Mouse (Mus musculus) T-cell, adult 2 months (primary cell): ENCODE results near the gene Tnk1.
"Not testable (repeated sequence)": the region's sequence is repeated elsewhere in the genome, so short reads cannot be mapped to it uniquely, and the experiment has no call there.

Experiments
- DNase-seq: peaks from one replicate; pipeline ENCODE4 v3.0.0; 2022; ENCODE audit warnings: low spot score

The Tnk1 gene

DNA sequence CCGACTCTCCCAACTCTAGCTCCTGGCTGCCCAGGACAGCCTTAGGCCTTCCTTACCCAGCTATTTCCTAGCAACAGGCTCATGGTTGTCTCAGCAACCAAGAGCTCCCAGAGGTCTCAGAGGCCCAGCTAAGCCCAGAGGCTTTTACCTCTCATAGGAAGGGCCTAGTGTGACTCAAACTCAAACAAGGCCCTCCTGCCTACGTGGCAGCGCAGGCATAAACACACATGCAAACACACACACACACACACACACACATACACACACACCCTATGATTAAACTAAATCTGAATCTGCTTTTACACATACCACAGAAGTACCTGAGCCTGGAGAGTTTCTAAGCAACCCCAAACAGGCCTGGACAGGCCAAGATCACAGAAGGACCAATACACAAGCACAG lies 19.9 kb upstream of the Tnk1 start:
- DNase-seq = no peak

DNA sequence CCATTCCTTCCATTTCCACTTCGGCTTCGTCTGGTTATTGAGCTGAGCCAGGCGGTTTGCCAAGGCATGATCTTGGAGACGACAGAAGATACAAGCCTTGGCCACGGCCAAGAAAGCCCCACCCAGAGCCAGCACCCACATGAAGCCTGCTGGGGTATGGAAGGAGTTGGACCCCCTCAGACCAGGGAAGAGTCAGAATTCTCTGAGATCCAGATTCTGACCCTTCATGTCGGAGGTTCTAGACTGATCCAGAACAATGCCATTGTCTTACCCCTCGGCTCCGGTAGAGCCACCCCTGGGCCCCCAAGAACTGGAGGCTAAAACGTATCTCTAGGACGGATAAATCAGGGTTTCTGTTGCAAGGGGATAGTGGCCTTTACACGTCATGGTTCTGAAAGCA lies 19.3 kb upstream of the Tnk1 start, which contains the start of gene Tmem95:
Gene Tmem95, minus strand, starts transcription at position 141 of the 400 bp plus-strand sequence.
- no peak for DNase-seq

DNA sequence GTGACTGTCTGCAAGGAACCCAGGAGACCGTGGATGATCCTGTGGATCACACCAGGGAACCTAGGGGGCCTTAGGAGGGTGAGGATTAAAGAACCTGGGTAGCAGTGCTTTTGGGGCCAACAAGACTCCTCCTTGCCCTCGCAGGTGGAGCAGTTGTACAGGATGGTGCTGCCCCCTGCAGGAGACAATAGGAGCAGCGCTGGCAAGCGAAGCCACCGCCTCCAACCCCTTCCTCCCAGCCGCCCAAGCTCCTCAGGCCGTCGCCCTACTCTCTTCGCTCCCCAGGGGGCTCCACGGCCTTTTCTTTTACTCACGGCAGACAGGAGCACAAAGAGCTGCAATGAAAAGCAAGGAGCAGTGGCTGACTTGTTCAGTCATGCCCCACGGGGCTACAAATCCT lies 18.3 kb upstream of the Tnk1 start:
- peak; percentile 91 for DNase-seq

DNA sequence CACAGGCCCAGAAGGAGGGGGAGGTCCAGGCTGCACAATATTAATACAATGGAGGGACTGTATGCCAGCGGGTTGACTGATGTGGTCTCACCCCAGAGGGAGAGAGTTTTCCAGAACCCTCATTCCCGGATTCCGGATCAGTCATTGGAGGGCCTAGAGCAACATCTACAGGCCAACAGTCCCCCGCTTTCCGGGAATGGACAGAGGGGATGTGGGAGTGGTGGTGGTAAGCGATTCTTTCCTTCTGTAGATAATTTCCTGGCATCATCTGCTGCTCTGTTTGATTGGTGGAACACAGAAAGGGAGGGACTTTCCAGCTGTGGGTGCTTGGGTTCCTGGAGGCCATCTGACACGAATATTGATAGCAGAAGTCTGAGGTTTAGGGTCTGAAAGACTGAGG lies 17.7 kb upstream of the Tnk1 start:
- no peak for DNase-seq

DNA sequence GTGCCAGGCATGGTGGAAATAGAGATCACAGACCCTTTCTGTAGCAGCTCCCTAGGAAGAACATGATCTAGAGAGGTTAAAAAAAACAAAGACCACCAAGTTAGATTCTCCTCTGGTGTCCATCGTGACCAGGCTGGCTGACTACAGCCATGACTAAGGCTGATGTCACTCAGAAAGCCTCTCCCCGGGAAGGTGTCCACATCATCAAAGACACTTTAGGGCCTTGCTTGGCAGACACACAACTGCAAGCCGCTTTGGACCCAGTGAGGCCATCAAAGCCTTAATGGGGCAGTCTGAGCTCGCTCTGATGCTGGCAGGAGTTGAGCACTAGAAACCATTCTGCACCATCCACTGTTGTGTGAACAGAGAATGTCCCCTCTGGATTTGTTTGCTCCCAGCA lies 13.9 kb upstream of the Tnk1 start:
- no peak for DNase-seq

DNA sequence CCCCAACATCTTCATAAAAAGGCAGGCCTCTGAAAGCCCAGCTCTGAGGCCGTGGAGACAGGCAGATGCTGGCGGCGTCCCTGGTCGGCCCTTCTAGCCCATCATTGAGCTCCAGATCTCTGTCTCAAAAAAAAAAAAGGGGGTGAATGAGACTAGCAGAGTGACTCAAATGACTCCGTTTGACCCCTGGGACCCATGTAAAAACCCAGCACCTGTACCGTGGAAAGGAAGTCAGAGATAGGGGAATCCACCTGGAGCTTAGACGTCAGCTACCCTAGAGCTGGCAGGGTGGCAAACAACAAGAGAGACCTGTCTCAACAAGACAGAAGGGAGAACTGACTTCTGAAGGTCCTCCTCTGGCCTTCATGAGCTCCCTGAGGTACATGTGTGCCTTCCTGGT lies 13.3 kb upstream of the Tnk1 start:
- DNase-seq = no peak

DNA sequence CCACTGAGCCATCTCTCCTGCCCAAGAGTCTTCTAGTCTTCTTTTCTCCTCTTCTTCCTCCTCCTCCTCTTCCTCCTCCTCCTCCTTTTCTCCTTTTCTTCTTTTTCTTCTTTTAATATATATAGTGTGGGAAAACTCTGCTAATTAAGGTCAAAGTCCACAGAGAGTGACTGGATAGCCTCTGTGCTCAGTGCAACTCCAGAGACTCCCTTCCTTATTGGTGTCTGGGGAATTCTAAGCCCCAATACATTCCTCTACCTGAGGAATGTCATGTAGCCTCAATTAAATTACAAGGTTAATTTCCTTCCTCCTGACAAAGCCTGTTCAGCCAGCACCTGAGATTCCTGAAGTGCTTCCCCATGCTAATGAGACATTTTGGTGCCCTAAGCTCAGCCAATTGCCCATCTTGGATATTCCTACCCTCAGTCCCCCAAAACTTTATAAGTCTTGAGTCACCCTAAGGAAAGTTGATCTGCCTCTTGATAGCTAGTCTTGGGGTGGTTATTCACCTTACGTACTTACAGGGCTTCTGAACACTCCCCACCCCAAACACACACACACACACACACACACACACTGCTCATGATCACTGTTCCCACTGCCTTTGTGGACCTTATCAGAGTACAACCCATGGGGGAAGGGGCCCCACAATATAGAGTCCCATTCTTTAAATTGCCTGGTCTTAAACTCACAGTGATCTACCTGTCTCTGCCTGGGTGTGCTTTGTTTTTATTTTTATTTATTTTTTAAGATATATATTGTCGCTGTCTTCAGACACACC lies 11.9 kb upstream of the Tnk1 start:
- no peak for DNase-seq

DNA sequence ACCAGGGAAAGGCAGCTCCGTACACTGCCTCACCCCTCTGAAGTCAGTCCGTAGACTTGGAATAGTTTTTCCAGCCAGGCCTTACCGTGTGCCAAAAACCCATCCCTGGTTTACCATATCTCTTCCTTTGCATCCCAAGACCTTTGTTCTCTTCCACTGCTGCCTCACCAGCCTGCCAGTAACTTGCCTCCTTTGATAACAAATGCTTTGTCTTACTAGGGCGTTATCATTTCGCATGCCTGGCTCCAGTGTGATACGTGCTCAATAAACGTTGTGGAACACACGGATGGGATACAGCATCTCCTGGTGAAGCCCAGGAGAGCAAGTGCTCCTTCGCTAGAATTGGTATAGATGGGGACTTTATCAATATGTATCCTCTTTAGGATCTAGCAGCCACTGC lies 8.8 kb upstream of the Tnk1 start:
- no peak for DNase-seq

DNA sequence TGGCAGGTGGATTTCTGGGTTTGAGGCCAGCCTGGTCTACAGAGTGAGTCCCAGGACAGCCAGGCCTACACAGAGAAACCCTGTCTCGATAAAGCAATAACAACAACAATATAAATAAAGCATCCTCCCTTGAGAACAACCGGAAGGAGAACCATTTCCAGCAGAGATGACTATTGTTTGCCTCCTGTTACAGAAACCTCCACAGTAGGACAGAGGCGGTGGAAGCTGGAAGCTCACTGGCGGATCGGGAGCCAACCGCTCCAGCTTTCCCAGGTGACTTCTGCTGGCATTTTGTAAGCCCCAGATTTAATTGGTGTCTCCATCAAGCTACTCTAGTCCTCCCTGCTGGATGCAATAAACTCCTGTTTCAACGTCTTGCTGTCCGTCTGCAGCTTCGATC lies 7.0 kb upstream of the Tnk1 start:
- DNase-seq = no peak

DNA sequence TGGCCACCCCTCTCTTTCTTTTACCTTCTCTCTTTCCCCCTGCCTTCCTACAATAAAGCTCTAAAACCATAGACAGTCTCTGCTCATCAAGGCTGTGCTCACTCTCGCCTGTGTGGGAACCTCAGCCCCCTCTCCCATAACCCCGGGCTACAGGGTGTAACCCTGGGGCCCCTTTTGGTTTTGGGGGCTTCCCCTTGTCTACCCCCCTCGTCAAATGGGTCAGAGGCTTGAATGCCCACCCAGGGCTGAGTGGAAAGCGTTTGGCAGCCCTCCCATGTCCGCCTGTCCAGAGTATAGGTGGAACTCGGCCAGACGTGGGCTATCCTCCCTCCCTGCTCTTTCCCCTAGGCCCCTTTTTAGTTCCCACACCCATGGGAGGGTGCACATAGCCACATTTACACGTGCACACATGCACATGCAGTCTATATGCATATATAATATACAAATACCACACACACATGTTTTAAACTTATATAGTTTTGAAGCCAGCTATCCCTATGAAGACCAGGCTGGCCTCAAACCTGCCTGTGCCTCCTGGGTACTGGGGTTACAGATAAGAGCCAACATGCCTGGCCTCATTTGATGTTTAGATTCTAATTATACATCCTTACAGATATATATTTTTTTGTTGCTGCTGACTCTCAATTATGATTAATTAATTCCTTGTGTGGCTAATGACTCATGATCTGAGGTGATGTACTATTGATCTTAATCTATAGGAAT lies 5.8 kb upstream of the Tnk1 start:
- DNase-seq = no peak

DNA sequence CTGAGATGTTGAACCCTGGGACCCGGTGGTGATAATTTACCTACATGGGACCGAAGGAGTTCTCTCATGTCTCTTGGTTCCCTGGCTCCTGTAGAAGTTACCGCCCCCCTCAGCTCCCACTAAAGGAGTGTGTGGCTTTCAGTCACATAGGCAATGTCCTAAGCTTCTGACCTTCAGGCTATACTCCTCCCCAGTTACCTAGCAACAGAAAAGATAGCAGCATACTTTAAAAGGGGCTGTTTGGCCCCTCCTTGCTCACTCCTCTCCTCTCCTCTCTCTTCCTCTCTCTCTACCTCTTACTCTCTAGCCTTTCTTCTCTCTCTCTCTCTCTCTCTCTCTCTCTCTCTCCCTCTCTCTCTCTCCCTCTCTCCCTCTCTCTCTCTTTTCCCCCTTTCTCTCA lies 5.2 kb upstream of the Tnk1 start:
- not testable (repeated sequence) for DNase-seq

DNA sequence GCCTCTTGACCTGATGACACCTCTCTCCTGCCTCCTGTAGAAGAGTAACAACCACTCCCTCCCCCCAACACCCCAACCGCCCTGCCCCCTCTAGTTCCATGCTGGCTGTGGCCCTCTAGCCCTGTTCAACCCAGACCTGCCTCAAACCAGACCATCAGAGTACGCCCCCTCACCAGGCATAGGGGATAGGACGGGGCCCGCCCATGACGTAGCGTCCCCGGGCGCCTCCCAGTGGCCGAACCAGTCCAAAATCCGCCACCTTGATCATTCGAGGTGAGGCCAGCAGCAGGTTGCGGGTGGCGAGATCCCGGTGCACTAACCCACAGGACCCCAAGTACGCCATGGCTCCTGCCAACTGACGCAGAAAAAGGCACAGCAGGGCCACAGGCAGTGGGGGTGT lies 3.2 kb downstream of the Tnk1 start:
- peak; percentile 42 for DNase-seq

DNA sequence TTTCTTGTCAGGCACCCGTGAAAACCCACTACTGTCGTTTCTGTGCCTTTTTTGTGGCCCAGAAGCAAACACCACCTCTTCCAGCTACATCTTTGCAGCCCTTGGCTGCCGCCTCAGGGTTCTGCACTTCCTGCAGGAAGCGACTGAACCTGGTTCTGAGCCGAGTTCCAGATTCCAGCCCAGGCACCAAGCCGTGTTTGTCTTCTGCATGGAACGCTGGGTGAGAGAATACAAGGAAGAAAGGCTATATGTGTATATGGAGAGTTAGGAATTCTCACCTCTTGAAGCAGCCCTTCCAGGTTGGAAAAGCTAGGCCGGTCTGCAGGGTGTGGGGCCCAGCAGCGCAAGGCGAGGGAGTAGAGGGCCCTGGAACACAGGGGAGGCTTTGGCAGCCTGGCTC lies 3.9 kb downstream of the Tnk1 start:
- DNase-seq = no peak

DNA sequence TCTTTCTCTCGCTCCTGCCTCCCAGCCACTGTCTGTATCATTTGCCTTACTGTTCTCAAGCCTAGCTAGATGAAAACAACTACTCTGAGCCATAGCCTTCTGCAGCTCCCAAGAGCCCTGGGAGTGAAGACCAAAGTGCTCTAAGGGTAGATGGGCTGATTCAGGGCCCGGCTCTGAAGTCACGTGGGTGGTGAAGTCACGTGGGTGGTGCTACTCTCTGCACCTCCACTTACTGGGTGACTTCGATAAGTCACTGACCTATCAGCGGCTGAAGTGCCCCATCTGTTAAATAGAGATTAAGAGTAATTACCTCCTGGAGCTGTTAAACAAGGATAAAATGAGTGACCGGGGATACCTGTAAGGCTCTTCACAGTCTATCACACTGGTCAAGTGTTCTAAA lies 4.5 kb downstream of the Tnk1 start:
- DNase-seq = no peak

DNA sequence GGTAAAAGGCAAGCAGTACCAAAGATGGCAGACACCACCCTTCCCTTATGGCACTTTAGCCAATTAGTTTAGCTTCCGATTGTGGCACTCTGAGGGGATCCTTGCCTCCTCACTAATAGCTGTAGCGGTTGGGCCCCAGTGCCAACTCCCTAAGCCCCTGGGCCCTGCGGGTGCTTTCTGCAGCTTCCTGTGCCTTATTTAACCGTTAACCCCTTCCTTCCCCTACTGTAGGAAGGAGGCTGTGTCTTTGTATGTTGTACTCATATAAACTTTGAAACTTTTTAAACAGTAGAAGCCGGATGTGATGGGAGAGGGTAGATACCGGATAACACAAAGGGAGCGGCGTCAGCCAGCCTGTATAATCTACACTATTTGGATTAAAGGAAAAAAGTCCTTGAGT lies 7.8 kb downstream of the Tnk1 start:
- no peak for DNase-seq

DNA sequence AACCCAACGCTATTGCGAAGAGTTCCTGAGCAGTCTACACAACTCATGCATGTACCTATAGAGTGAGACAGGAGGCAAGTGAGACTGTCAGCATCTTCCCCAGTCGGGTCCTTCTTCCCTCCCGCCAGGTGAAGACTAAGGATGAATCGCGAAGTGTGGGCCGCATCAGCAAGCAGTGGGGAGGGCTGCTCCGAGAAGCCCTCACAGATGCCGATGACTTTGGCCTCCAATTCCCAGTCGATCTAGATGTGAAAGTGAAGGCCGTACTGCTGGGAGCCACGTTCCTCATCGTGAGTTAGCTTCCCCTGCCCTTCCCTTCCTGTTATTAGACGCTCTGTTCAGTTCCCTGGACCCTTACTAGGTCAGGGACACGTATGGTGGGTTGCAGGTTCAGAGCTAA lies 8.6 kb downstream of the Tnk1 start:
- DNase-seq = no peak

DNA sequence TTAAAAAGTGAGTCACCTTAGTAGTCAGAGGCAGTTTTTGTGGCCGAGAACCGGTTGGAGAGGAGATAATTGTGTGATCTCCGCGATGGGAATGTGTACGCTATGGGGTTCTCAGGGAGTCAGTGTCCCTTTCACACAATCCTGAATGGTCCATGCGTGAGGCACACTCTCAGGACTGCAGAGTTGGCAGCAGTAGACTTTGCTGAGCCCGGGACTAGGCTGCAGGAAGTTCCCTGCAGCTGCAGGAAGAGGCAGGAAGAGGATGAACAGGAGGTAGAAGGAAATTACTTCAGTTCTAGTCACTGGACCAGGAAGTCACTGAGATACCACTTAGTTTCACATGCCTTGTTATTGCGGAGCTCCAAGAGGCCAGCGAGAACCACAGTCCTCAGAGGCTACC lies 9.4 kb downstream of the Tnk1 start:
- DNase-seq = no peak

DNA sequence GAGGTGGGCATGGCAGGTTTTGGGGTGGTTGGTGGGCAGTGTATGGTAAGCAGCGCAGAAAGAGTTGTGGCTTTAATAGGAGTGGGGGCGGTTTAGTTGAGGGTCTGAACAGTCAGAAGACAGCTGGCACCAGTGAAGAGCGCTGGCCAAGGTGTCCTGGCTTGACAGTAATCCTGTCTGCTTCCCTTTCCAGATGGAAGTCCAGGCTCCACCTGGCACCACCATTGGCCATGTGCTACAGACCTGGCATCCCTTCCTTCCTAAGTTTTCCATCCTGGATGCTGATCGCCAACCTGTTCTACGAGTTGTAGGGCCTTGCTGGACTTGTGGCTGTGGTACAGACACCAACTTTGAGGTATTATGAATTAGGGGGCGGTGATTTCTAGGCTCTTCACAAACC lies 10.5 kb downstream of the Tnk1 start:
- no peak for DNase-seq

DNA sequence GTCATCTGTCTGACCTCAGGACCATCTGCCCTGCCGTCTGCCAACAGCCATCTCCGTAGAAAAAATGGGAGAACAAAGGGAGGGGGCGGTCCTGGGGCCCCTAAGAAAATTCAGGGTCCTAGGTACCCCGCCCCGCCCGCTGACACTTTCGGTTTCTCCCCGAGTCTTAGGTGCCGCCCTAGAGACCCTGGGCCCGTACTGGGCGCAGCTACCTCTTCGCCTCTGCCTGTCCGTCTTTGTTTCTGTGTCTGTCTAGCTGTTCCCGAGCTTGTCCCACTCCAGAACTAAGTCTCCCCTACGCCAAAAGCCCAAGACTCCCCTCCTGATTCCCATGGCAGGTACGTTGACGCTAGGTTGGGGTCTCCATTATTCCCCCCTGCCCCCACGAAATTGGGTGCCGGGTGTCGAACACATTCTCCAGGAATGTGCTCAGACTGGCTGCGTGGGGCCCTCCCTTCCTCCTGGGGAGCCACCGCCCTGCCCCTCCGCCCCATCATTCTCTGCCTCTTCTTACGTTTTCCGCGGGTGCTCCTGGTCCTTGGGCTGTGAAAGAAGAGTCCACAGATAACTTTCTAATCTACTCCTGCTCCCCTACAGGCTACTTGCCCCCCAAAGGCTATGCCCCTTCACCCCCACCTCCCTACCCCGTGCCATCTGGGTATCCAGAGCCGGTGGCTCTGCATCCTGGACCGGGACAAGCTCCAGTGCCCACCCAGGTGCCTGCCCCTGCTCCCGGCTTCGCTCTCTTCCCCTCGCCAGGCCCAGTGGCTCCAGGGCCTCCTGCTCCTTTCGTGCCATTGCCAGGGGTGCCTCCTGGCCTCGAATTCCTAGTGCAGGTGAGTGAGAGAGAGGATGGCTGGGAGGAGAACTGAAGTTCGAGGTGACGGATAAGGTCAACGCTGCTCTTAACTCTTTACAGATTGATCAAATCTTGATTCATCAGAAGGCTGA lies 11.5 kb downstream of the Tnk1 start:
- no peak for DNase-seq

DNA sequence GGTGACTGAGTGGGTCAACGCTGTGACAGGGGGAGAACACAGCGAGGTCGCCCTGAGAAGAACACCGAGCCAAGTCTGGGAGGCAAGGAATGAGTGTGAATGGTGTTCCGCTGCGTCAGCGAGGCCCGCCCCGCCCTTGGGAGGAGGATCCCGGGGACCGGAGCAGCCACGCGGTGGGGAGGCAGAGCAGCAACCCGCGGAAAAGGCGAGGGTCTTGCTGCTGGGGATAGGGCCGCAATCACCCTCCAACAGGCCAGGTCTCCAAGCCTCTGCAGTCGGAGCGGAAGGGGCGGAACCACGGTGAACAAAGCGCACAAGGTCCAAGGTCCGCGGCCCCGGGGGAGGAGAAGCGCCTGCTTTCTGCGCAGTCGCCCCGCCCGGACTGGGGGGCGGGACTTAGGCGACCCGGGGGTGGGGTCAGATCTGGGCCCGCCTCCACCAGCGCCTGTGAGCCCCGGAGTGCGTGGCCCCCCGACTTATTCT lies 12.3 kb downstream of the Tnk1 start, which contains the start of gene Plscr3:
Gene Plscr3, plus strand, starts transcription at position 179 of the 483 bp plus-strand sequence.
- DNase-seq = peak; percentile 80

DNA sequence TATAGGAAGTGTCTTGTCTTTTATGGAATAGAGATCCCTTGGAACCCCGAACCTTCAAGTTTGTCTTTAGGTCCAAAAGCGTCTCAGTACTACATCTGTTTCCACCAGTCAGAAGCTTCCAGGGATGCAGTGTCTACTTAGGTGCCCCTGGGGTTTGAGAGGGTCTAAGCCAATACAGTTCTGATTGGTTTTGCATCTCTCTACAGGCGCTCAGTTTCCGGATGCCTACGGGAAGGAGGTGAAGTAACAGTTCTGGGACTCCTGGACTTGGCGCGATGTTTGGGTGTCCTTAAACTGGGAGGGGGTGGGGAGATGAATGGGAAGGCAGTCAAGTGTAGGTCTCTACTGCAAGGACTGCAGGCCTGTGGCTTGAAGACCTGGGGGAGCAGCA lies 19.8 kb downstream of the Tnk1 start:
- no peak for DNase-seq

DNA sequence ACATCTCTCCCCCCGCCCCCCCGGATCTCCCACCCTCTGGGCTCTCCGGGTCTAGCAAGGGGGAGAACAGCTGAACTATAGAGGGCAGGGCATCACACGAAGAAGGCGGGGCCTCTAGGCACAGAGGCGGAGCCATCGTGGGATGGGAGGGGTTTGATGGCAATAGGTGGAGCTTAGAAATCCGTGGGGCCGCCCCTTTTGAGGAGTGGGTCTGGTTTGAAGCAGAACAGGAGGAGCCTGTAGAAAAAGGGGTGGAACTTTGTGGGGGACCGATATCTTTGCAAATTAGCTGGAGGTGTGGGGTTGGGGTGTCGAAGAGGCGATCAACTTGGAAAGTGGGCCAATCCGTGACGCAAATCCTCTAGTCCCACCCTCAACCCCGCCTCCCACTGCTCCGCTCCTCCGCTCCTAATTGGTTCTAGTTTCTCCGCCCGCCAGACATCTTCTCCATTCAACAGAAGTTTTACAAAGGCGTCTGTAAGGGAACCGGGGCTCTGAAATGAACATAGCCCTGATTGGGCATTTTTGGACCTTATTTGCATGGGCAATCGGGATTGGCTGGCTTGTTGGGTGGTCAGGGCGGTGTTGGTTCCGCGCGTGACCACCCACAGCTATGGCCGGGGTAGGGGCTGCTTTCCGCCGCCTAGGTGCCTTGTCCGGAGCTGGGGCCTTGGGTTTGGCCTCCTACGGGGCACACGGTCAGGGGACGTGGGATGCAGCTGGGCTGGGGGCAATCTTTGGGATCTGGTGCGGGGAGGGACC lies 20.4 kb downstream of the Tnk1 start, which contains the start of gene Tmem256:
Gene Tmem256, plus strand, starts transcription at position 563 of the 762 bp plus-strand sequence.
- DNase-seq = peak; percentile 91
